Mouse (Mus musculus): Measurements from ENCODE around the gene Tmem199.

Tmem199 gene

GRCm38 (mm10) chr11:78483639-78484038 is 28.3 kb downstream of the Tmem199 start:
- DNase-seq (ENCODE audit: low read depth, low spot score), result no peak

GRCm38 (mm10) chr11:78475289-78475688 is 36.7 kb downstream of the Tmem199 start:
- no peak for DNase-seq (ENCODE audit: low read depth, low spot score)

- no peak for DNase-seq (ENCODE audit: low read depth, low spot score)
Observed at GRCm38 (mm10) chr11:78471326-78472103, 40.5 kb downstream of the Tmem199 start.

GRCm38 (mm10) chr11:78467932-78468331 is 44.0 kb downstream of the Tmem199 start:
- DNase-seq (ENCODE audit: low read depth, low spot score), result no peak

- no peak for DNase-seq (ENCODE audit: low read depth, low spot score)
Observed at GRCm38 (mm10) chr11:78467515-78467914, 44.5 kb downstream of the Tmem199 start.

- DNase-seq (ENCODE audit: low read depth, low spot score), result no peak
Observed at GRCm38 (mm10) chr11:78466242-78466912, 45.6 kb downstream of the Tmem199 start.

GRCm38 (mm10) chr11:78465568-78466180 is 46.3 kb downstream of the Tmem199 start, which contains the start of gene Slc46a1:
TSS of gene Slc46a1 (plus strand) at chr11:78465697.
- DNase-seq (ENCODE audit: low read depth, low spot score), result peak; percentile 86

- DNase-seq (ENCODE audit: low read depth, low spot score), result no peak
Observed at GRCm38 (mm10) chr11:78465116-78465515, 46.9 kb downstream of the Tmem199 start.

- DNase-seq (ENCODE audit: low read depth, low spot score), result no peak
Observed at GRCm38 (mm10) chr11:78463286-78464036, 48.5 kb downstream of the Tmem199 start.

- no peak for DNase-seq (ENCODE audit: low read depth, low spot score)
Observed at GRCm38 (mm10) chr11:78462669-78463068, 49.3 kb downstream of the Tmem199 start.

- peak; percentile 38 for DNase-seq (ENCODE audit: low read depth, low spot score)
Observed at GRCm38 (mm10) chr11:78461894-78462293, 50.1 kb downstream of the Tmem199 start.

GRCm38 (mm10) chr11:78458740-78459139 is 53.2 kb downstream of the Tmem199 start:
- no peak for DNase-seq (ENCODE audit: low read depth, low spot score)

Measured in A20 (cell line).